Comparison of ENCODE assay signal across 1 mouse cellular context in genomic region chr12:71346071-71346470, GRCm38 (mm10).
TF ChIP-seq lines count a peak whose summit lies in the region.

No protein-coding gene starts in this region.

TF ChIP-seq in CH12.LX, 34 proteins besides CTCF, POLR2A, EP300 and RAD21:
- TF ChIP-seq E2F4 (IDR thresholded peaks at IDR 0.05; ENCODE audit: insufficient replicate concordance, low read depth, low read length) (no peak), SMC3 (IDR thresholded peaks at IDR 0.05; ENCODE audit: low read depth, low read length) (no peak), ZNF384 (IDR thresholded peaks at IDR 0.05; ENCODE audit: low read depth, low read length) (no peak), JUN (IDR thresholded peaks at IDR 0.05; ENCODE audit: insufficient read depth, low read depth, low read length) (no peak), ZMIZ1 (IDR thresholded peaks at IDR 0.05; ENCODE audit: low read depth, low read length) (no peak), ZC3H11A (IDR thresholded peaks at IDR 0.05; ENCODE audit: low read depth, low read length) (no peak)
